Mouse (Mus musculus): Measurements from ENCODE around the gene Trim32. TPM values are rescaled to one million over a fixed set of nuclear protein-coding genes. Genes with fewer than 3 reads are reported as not detected.

Gene Trim32
- 64.7 and 67.5 TPM in 2 replicates for polyA plus RNA-seq (2016; fragmentation: Nextera tagmentation; extraction: Ambion mirVana)

- 4% methylated on average over 33 of the region's 33 CpGs for WGBS
- Histone ChIP-seq H3K27me3 (ENCODE audit: insufficient read depth, poor library complexity, severe bottlenecking) (no peaks in the 10 kb centered on the region), H3K4me1 (replicated peaks) (peaks cover 25% of the 10 kb centered on the region), H3K9me3 (no peaks in the 10 kb centered on the region), H3K27ac (peak within 1 kb of the TSS; percentile 92), H3K4me3 (peak within 1 kb of the TSS; percentile 71), H3K36me3 (peaks cover 5% of the 10 kb centered on the region; the same call in 1 of the 2 replicates)
- peak; percentile 98 for DNase-seq (ENCODE audit: low spot score)
Measured at GRCm38 (mm10) chr4:65604504-65605150, at the start of gene Trim32. TSS of gene Trim32 (plus strand) at chr4:65604986.

GRCm38 (mm10) chr4:65565493-65565892 is 39.3 kb upstream of the Trim32 start:
- no peak for DNase-seq (ENCODE audit: low spot score)
- Histone ChIP-seq H3K4me3 (no peak overlapping the region), H3K27ac (no peak overlapping the region), H3K27me3 (ENCODE audit: insufficient read depth, poor library complexity, severe bottlenecking) (no peaks in the 10 kb centered on the region), H3K9me3 (no peaks in the 10 kb centered on the region), H3K4me1 (replicated peaks) (no peaks in the 10 kb centered on the region), H3K36me3 (no peaks in the 10 kb centered on the region)
- WGBS: 78% methylated on average over 4 of the region's 4 CpGs

- 77% methylated on average over 1 of the region's 1 CpGs for WGBS
- H3K4me1 ChIP-seq (replicated peaks): 0 out of 2 replicates have a peak, but pooled peaks cover 3% of the 10 kb centered on the region
- no peaks in the 10 kb centered on the region for H3K36me3 ChIP-seq
- no peak overlapping the region for H3K27ac ChIP-seq
- DNase-seq (ENCODE audit: low spot score): no peak
- H3K4me3 ChIP-seq: no peak overlapping the region
- H3K27me3 ChIP-seq (ENCODE audit: insufficient read depth, poor library complexity, severe bottlenecking): no peaks in the 10 kb centered on the region
- no peaks in the 10 kb centered on the region for H3K9me3 ChIP-seq
Measured at GRCm38 (mm10) chr4:65580254-65580653, 24.5 kb upstream of the Trim32 start.

- no peaks in the 10 kb centered on the region for H3K36me3 ChIP-seq
- WGBS: 38% methylated on average over 5 of the region's 5 CpGs
- no peaks in the 10 kb centered on the region for H3K9me3 ChIP-seq
- no peak overlapping the region for H3K4me3 ChIP-seq
- no peaks in the 10 kb centered on the region for H3K27me3 ChIP-seq (ENCODE audit: insufficient read depth, poor library complexity, severe bottlenecking)
- no peak overlapping the region for H3K27ac ChIP-seq
- H3K4me1 ChIP-seq (replicated peaks): 0 out of 2 replicates have a peak, but pooled peaks cover 3% of the 10 kb centered on the region
- DNase-seq (ENCODE audit: low spot score): no peak
Measured at GRCm38 (mm10) chr4:65586947-65587346, 17.8 kb upstream of the Trim32 start.

- peak; percentile 42 for DNase-seq (ENCODE audit: low spot score)
- H3K9me3 ChIP-seq: no peaks in the 10 kb centered on the region
- H3K4me3 ChIP-seq: no peak overlapping the region
- no peaks in the 10 kb centered on the region for H3K4me1 ChIP-seq (replicated peaks)
- H3K36me3 ChIP-seq: no peaks in the 10 kb centered on the region
- H3K27ac ChIP-seq: no peak overlapping the region
- H3K27me3 ChIP-seq (ENCODE audit: insufficient read depth, poor library complexity, severe bottlenecking): no peaks in the 10 kb centered on the region
Measured at GRCm38 (mm10) chr4:65589780-65590179, 15.0 kb upstream of the Trim32 start.

GRCm38 (mm10) chr4:65594601-65595369 is 10.0 kb upstream of the Trim32 start:
- Histone ChIP-seq H3K9me3 (no peaks in the 10 kb centered on the region), H3K4me1 (replicated peaks) (no peaks in the 10 kb centered on the region), H3K27me3 (ENCODE audit: insufficient read depth, poor library complexity, severe bottlenecking) (no peaks in the 10 kb centered on the region), H3K36me3 (no peaks in the 10 kb centered on the region), H3K4me3 (no peak overlapping the region), H3K27ac (no peak overlapping the region)
- no peak for DNase-seq (ENCODE audit: low spot score)
- 73% methylated on average over 5 of the region's 5 CpGs for WGBS

- 0% methylated on average over 21 of the region's 21 CpGs for WGBS
- Histone ChIP-seq H3K4me1 (replicated peaks) (peaks cover 25% of the 10 kb centered on the region), H3K36me3 (peaks cover 5% of the 10 kb centered on the region; the same call in 1 of the 2 replicates), H3K27me3 (ENCODE audit: insufficient read depth, poor library complexity, severe bottlenecking) (no peaks in the 10 kb centered on the region), H3K9me3 (no peaks in the 10 kb centered on the region), H3K4me3 (peak overlapping the region; percentile 71), H3K27ac (peak overlapping the region; percentile 92)
- peak; percentile 35 for DNase-seq (ENCODE audit: low spot score)
Measured at GRCm38 (mm10) chr4:65605151-65605702, 441 bp downstream of the Trim32 start.

GRCm38 (mm10) chr4:65607184-65607631 is 2.4 kb downstream of the Trim32 start:
- no peak for DNase-seq (ENCODE audit: low spot score)
- H3K4me3 ChIP-seq: no peak overlapping the region
- peaks cover 13% of the 10 kb centered on the region for H3K36me3 ChIP-seq
- 86% methylated on average over 10 of the region's 10 CpGs for WGBS
- no peak overlapping the region for H3K27ac ChIP-seq
- H3K4me1 ChIP-seq (replicated peaks): peaks cover 25% of the 10 kb centered on the region
- no peaks in the 10 kb centered on the region for H3K9me3 ChIP-seq
- no peaks in the 10 kb centered on the region for H3K27me3 ChIP-seq (ENCODE audit: insufficient read depth, poor library complexity, severe bottlenecking)

GRCm38 (mm10) chr4:65608112-65608511 is 3.3 kb downstream of the Trim32 start:
- peaks cover 25% of the 10 kb centered on the region for H3K4me1 ChIP-seq (replicated peaks)
- 93% methylated on average over 4 of the region's 4 CpGs for WGBS
- H3K27ac ChIP-seq: no peak overlapping the region
- no peak overlapping the region for H3K4me3 ChIP-seq
- no peak for DNase-seq (ENCODE audit: low spot score)
- no peaks in the 10 kb centered on the region for H3K9me3 ChIP-seq
- H3K27me3 ChIP-seq (ENCODE audit: insufficient read depth, poor library complexity, severe bottlenecking): no peaks in the 10 kb centered on the region
- H3K36me3 ChIP-seq: peaks cover 22% of the 10 kb centered on the region

- 89% methylated on average over 5 of the region's 5 CpGs for WGBS
- Histone ChIP-seq H3K27ac (no peak overlapping the region), H3K9me3 (0 out of 2 replicates have a peak, but pooled peaks cover 2% of the 10 kb centered on the region), H3K27me3 (ENCODE audit: insufficient read depth, poor library complexity, severe bottlenecking) (no peaks in the 10 kb centered on the region), H3K4me1 (replicated peaks) (peaks cover 20% of the 10 kb centered on the region), H3K36me3 (peaks cover 44% of the 10 kb centered on the region), H3K4me3 (no peak overlapping the region)
- DNase-seq (ENCODE audit: low spot score): no peak
Measured at GRCm38 (mm10) chr4:65610329-65610728, 5.5 kb downstream of the Trim32 start.

GRCm38 (mm10) chr4:65610896-65611295 is 6.1 kb downstream of the Trim32 start:
- peaks cover 50% of the 10 kb centered on the region for H3K36me3 ChIP-seq

GRCm38 (mm10) chr4:65613135-65613534 is 8.3 kb downstream of the Trim32 start:
- WGBS: 96% methylated on average over 14 of the region's 14 CpGs
- Histone ChIP-seq H3K9me3 (0 out of 2 replicates have a peak, but pooled peaks cover 2% of the 10 kb centered on the region), H3K27ac (no peak overlapping the region), H3K4me1 (replicated peaks) (no peaks in the 10 kb centered on the region), H3K4me3 (no peak overlapping the region), H3K27me3 (ENCODE audit: insufficient read depth, poor library complexity, severe bottlenecking) (no peaks in the 10 kb centered on the region), H3K36me3 (peaks cover 66% of the 10 kb centered on the region)
- no peak for DNase-seq (ENCODE audit: low spot score)

More at GRCm38 (mm10) chr4:65610896-65611295, 6.1 kb downstream of the Trim32 start:
- H3K27me3 ChIP-seq (ENCODE audit: insufficient read depth, poor library complexity, severe bottlenecking): no peaks in the 10 kb centered on the region
- DNase-seq (ENCODE audit: low spot score): no peak
- H3K27ac ChIP-seq: no peak overlapping the region
- WGBS: 71% methylated on average over 6 of the region's 6 CpGs
- 0 out of 2 replicates have a peak, but pooled peaks cover 2% of the 10 kb centered on the region for H3K9me3 ChIP-seq
- peaks cover 15% of the 10 kb centered on the region for H3K4me1 ChIP-seq (replicated peaks)
- no peak overlapping the region for H3K4me3 ChIP-seq

GRCm38 (mm10) chr4:65620125-65620524 is 15.3 kb downstream of the Trim32 start:
- peaks cover 58% of the 10 kb centered on the region for H3K36me3 ChIP-seq
- no peak overlapping the region for H3K27ac ChIP-seq
- no peak overlapping the region for H3K4me3 ChIP-seq
- 87% methylated on average over 3 of the region's 3 CpGs for WGBS
- no peak for DNase-seq (ENCODE audit: low spot score)
- no peaks in the 10 kb centered on the region for H3K27me3 ChIP-seq (ENCODE audit: insufficient read depth, poor library complexity, severe bottlenecking)
- no peaks in the 10 kb centered on the region for H3K9me3 ChIP-seq
- H3K4me1 ChIP-seq (replicated peaks): no peaks in the 10 kb centered on the region
